Mouse (Mus musculus) Muller cell, postnatal 12 days (primary cell): ENCODE measurements at regions not wholly inside any gene's neighbourhood (a gene's known extent, or its start where the extent isn't known, plus 50 kb on each side); places are given as distances from the start of the nearest gene placed in this dataset.

Experiments used
- DNase-seq: peaks from one replicate; pipeline ENCODE4 v3.0.0-alpha.2; 2015; ENCODE audit errors: inconsistent ontology term

GRCm38 (mm10) chr8:8921446-8921845 lies 231.1 kb upstream of the Arglu1 start:
- DNase-seq: peak; percentile 76

GRCm38 (mm10) chr8:8919582-8920503 lies 229.5 kb upstream of the Arglu1 start:
- peak; percentile 37 for DNase-seq

- peak; percentile 57 for DNase-seq
These were observed 228.7 kb upstream of the Arglu1 start for GRCm38 (mm10) chr8:8919040-8919439.

- DNase-seq: peak; percentile 33
These were observed 217.3 kb upstream of the Arglu1 start for GRCm38 (mm10) chr8:8907478-8908165.

- no peak for DNase-seq
These were observed 202.7 kb upstream of the Arglu1 start for GRCm38 (mm10) chr8:8892996-8893395.

GRCm38 (mm10) chr8:8877286-8877685 lies 187.0 kb upstream of the Arglu1 start:
- DNase-seq: peak; percentile 54

- DNase-seq: no peak
These were observed 186.6 kb upstream of the Arglu1 start for GRCm38 (mm10) chr8:8876879-8877278.

- no peak for DNase-seq
These were observed 186.1 kb upstream of the Arglu1 start for GRCm38 (mm10) chr8:8876469-8876868.

- DNase-seq: no peak
These were observed 181.6 kb upstream of the Arglu1 start for GRCm38 (mm10) chr8:8871938-8872337.

- DNase-seq: no peak
These were observed 180.7 kb upstream of the Arglu1 start for GRCm38 (mm10) chr8:8871039-8871438.

- DNase-seq: no peak
These were observed 180.2 kb upstream of the Arglu1 start for GRCm38 (mm10) chr8:8870487-8870886.

- no peak for DNase-seq
These were observed 179.0 kb upstream of the Arglu1 start for GRCm38 (mm10) chr8:8869338-8869737.

- DNase-seq: no peak
These were observed 177.6 kb upstream of the Arglu1 start for GRCm38 (mm10) chr8:8867924-8868323.

GRCm38 (mm10) chr8:8867126-8867777 lies 176.9 kb upstream of the Arglu1 start:
- DNase-seq: no peak

- DNase-seq: no peak
These were observed 172.4 kb upstream of the Arglu1 start for GRCm38 (mm10) chr8:8862767-8863166.

- DNase-seq: peak; percentile 68
These were observed 171.1 kb upstream of the Arglu1 start for GRCm38 (mm10) chr8:8861331-8861940.

GRCm38 (mm10) chr8:8858636-8859035 lies 168.3 kb upstream of the Arglu1 start:
- DNase-seq: no peak

GRCm38 (mm10) chr8:8852656-8853366 lies 162.5 kb upstream of the Arglu1 start:
- no peak for DNase-seq

GRCm38 (mm10) chr8:8851271-8851670 lies 160.9 kb upstream of the Arglu1 start:
- DNase-seq: no peak

- no peak for DNase-seq
These were observed 160.4 kb upstream of the Arglu1 start for GRCm38 (mm10) chr8:8850766-8851165.

- no peak for DNase-seq
These were observed 157.3 kb upstream of the Arglu1 start for GRCm38 (mm10) chr8:8847579-8847978.
